Mouse (Mus musculus): Measurements from ENCODE around the gene Emid1.
A peak's percentile ranks its signal among the peaks of the same experiment; 100 is the strongest.

Gene Emid1

DNA sequence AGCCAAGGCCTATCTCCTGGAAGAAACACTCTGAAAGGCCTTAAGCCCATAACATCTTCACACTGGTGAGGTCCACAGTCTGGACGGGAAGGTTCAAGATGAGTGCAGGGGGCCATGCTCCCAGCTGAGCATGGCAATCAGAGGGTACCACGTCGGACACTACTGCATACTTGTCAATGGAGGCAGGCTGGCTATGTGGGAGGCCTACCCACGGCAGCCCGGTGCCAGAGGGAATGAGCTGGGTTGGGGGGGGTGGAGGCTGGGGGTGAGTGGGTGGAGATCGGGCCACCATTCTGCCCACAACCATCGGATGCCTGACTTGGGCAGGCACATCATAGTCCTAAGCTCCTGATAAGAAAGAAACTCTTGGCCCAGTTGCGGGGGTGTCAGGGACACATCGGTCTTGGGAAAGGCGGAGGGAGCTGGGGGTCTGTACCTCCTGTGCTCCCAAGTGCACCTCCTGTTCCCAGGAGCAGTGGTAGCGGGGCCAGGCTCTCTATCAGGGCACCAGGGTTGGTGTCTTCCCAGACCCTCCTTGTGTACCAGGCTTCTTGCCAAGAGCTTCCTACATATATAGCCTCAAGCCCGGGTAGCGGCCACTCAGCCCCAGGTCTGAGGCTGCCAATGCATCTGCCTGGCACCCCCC, 89.1 kb downstream of the Emid1 start:
- DNase-seq (ENCODE audit: low spot score): peak; percentile 63

DNA sequence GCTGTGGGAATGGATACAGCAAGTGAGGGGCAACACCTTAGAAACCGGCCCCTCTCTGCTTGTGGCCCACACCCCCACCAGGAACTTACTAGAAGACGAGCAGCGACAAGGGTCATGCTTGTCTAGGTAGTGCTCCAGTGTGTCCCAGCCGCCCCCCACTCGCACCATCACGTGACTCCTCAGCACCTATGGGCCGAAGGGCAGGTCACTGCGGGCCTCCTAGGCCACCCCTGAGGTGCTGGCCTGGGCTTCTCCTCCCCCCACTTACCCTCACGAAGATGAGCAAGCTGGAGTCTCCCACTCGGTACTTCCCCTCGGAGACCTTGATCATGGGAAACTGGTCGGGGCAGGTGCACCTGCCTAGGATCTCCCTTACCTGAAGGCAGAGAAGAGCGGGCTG, 89.7 kb downstream of the Emid1 start:
- DNase-seq (ENCODE audit: low spot score): no peak

DNA sequence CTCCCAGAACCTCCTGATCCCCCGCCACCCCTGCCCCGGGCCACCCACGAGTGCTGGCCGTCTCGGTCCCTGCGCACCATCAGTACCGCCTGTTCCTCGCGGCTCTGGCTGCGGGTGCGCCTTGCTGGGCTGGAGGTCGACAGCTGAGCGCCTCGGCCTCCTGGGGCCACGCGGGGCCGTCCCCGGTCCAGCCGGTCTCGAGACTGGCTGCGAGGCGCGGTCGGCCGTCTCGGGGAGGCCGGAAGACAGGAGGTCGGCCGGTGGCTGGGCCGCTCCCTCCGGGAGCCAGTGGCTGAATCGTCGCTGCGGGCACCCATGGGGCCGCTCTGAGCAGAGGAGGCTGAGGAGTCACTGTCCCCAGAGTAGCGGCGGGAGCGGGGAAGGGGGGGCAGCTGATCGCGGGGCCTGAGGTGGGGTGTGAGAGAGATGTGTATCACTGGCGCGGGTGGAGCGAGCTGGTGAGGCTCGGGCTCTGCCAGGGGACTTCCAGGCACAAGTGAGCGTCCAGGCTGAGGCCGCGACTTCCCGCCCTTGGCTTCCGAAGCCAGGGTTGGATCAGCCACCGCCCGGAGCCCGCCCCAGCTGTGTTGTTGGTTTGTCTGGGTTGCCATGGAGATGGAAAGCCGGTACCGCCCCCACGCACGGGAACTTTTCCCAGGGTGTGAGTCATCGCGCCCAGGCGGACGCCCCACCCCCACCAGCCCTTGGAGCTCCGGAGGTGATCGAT, 90.5 kb downstream of the Emid1 start:
- DNase-seq (ENCODE audit: low spot score): peak; percentile 91

DNA sequence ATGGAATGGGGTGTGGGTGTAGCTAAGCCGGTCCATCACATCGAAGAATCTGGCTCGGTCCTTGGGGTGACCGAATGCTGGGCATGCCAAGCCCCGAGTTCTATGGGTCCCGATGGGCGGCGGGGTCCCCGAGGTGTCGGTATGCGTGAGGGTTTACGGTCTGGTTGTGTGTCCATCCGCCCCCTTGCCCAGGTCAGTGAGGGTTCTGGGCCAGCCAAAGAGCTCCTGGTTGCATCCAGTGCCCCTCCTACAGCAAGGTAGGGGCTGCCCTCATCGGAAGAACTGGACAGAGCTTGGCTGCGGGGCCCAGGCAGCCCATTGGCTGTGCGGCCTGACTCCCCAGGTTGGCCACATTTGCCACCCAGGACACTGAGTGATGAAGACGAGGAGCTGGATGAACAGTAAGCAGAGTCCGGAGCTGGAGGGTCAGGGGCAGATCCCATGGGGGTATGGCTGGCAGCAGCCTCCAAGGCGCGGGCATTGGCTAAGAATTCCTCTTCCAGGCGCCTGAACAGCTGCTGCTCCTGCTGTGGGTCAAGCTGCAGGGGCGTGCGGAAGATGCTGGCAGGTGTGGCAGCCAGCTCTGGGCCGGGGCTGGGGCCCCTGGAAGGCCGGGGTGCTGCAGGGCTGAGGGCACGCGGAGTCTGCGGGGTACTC, 91.2 kb downstream of the Emid1 start:
- DNase-seq (ENCODE audit: low spot score): no peak

DNA sequence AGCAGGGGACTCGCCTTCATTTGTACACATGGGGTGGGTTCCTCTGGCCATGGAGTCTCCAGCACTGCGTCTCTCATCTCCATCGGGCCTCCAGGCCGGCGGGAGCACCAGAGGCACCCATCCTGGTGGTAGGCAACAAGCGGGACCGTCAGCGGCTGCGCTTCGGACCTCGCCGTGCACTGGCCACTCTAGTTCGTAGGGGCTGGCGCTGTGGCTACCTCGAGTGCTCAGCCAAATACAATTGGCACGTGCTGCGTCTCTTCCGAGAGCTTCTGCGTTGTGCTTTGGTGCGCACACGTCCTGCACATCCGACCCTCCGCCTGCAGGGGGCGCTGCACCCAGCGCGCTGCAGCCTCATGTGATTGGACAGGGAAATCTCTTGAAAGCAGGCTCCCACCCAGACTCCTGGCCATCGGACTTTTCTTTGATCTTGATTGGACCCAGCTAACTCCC, 92.3 kb downstream of the Emid1 start:
- DNase-seq (ENCODE audit: low spot score): no peak

DNA sequence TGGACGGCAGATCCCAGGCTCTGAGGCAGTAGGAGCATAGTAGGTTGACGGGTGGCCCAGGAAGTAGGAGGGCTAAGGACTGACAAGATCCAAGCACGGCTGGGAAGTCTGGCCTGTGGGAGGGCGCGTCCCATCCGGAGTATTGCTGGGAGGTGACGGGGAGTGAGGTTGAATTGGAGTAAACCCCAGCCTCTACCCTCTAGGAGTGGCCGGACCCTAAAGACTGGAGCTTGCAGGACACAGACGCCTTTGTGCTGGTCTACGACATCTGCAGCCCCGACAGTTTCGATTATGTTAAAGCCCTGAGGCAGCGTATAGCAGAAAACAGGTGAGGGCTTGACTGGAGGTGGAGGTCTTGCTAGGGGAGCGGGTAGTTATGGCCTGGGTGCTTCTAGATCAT, 92.8 kb downstream of the Emid1 start:
- no peak for DNase-seq (ENCODE audit: low spot score)

DNA sequence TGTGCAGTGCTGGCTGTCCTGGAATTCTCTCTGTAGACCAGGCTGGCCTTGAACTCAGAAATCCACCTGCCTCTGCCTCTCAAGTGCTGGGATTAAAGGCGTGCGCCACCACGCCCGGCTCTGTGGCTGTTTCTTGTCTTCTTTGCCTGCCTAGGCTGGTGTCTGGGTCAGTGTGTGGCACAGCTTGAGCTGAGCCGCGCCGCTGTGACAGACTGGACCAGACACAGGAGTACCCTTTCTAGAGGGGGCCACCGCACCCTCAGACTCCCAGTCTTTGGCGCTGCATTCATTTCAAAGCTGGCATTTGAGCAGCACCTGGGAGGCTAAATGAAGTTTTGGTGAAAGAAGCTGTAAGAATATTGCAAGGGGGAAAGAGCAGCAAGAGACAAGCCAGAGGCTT, 93.3 kb downstream of the Emid1 start:
- no peak for DNase-seq (ENCODE audit: low spot score)

DNA sequence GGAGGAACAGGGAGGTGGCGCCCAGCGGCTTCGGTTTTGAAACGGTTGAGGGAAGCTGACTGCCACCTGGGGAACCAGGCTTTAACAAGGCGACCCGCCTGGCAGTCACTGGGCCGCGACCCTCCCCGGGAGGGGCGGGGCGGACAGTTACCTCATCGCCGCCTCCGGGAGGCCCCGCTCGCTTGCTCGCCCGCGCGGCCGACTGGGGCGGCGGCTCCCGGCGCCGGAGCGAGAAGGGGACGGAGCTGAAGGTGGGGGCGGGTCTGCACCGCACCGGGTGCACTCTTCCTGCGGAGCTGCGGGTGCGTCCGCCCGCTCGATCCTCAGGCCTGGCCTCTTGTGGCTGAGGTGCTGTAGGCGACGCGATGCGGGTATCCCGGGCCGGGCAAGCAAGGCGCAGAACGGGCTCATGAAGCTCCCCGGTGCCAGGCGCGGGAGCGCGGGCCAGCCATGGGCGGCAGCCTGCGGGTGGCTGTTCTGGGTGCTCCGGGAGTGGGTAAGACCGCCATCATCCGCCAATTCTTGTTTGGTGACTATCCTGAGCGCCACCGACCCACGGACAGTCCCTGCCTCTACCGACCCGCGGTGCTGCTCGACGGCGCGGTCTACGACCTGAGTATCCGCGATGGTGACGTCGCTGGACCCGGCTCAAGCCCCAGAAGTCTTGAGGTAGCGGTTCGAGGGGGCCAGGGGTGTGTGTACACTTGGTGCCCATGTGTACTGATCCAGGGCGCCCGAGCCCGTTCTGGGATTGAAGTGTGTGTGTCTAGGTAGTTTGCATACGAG, 94.0 kb downstream of the Emid1 start, which contains the start of gene Rasl10a:
TSS of gene Rasl10a (plus strand) at position 273 of the 786 bp plus-strand sequence.
- DNase-seq (ENCODE audit: low spot score): no peak

DNA sequence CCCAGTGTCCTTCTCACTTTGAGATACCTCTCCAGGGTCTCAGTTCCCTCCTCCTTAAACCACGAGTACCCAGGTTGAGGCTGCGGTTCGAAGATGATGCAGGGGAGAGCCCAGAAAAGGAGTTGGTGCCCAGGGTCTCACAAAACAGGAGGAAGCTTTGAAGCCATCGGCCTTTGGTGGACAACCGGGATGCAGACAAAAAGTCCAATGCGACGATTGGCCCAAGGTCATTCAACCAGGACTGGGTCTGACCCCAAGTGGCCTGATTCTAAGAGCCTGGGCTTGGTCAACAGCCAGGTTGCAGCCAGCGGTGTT, 94.6 kb downstream of the Emid1 start:
- no peak for DNase-seq (ENCODE audit: low spot score)

DNA sequence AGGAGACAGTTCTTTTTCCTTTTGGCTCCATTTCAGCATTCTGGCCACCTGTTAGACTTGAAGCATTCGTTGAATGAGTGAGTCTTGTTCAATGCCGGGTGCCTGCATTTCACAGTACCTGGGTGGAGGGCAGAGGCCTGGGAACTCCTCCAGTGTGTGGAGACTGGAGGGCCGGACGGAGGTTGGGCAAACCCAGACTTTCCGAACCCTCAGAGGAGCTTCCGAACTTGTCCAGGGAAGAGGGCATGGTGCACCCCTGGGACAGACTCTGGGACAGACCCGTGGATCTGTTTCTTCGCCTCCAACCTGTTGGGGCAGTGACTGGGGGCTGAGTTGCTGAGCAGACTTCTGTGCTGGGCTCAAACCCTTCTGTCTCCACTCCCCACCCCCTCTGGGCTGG, 95.0 kb downstream of the Emid1 start:
- no peak for DNase-seq (ENCODE audit: low spot score)
